Mouse (Mus musculus): ENCODE data around the gene Clpsl2. TPM values are rescaled to one million over a fixed set of nuclear protein-coding genes. Genes with fewer than 3 reads are reported as not detected.

Clpsl2 gene
- total RNA-seq, 4 experiments from 2014 or later, result not detected

Small RNAs within 50 kb of the gene (microRNA-seq; reads per million reads assigned to microRNA genes)
- 0 reads per million in 2 experiments for gene Gm25195
- 0 reads per million in 2 experiments for gene Mir6969

Other genes starting within 250 kb of the Clpsl2 start
- 10 to 100 TPM; 31.8 to 42.1 (median 34.9) TPM for gene Fance, start 235.9 kb upstream of the Clpsl2 start, total RNA-seq (2022)
- gene Rpl10a, start 220.9 kb upstream of the Clpsl2 start, total RNA-seq (2022), result 100 to 1,000 TPM; 309 to 406 (median 361) TPM
- 1 to 10 TPM; 2.6 to 6.5 (median 4.6) TPM for gene Tead3, start 198.6 kb upstream of the Clpsl2 start, total RNA-seq (2022)
- 1 to 10 TPM in 1 of 4 experiments, not detected in 3; 1.2 TPM for gene Tulp1, start 184.2 kb upstream of the Clpsl2 start, total RNA-seq (2022)
- gene Fkbp5, start 31.9 kb upstream of the Clpsl2 start, total RNA-seq (2022), result 10 to 100 TPM; 70.6 to 79.4 (median 72.7) TPM
- not detected for gene Armc12, start 18.6 kb upstream of the Clpsl2 start, total RNA-seq (2022)
- not detected for gene Clps, start 11.4 kb downstream of the Clpsl2 start, total RNA-seq (2022)
- 1 to 10 TPM; 3.5 to 5.3 (median 4.2) TPM for gene Lhfpl5, start 26.2 kb downstream of the Clpsl2 start, total RNA-seq (2022)
- gene Srpk1, start 73.3 kb downstream of the Clpsl2 start, total RNA-seq (2022), result 10 to 100 TPM; 70.6 to 94.3 (median 78.3) TPM
- 10 to 100 TPM in 1 of 4 experiments, 1 to 10 TPM in 3; 6.6 to 10.6 (median 9.4) TPM for gene Slc26a8, start 140.8 kb downstream of the Clpsl2 start, total RNA-seq (2022)
- 10 to 100 TPM; 71.5 to 83.8 (median 77.1) TPM for gene Mapk14, start 141.9 kb downstream of the Clpsl2 start, total RNA-seq (2022)
- 1 to 10 TPM; 2.5 to 5.3 (median 3.2) TPM for gene AC170998.1, start 176.7 kb downstream of the Clpsl2 start, total RNA-seq (2022)
- gene Mapk13, start 219.9 kb downstream of the Clpsl2 start, total RNA-seq (2022), result 1 to 10 TPM; 1.0 to 3.5 (median 2.0) TPM